Mouse (Mus musculus) cerebellum, postnatal 10 days (tissue): ENCODE data around the gene Agk.

Source experiments
- DNase-seq, 2 experiments: peaks; one replicate each; pipeline ENCODE4 v3.0.0; 2021; ENCODE audit warnings: mixed read lengths in 2 of 2

Agk gene

DNA sequence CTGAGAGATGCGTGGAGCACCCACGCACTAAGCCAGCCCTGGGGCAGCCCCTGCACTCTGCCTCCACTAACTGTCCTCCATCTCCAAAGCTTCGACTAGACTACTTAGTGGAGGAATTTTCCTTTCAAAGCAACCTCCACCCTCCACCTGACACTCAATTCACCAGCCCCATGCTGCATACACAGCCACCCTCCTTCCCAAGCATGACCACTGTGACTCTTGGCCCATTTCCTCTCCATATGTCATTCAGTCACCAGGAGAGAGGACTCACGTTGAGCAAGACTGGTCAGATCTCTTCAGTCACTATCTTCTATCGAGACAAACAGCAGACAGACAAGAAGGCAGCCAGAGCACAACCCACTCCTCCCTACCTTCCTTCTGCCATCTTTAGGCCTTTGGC, 88.1 kb downstream of the Agk start:
- DNase-seq, result peak in 1 of 2 experiments; percentile 67

GRCm38 (mm10) chr6:40413565-40413964, 88.6 kb downstream of the Agk start:
- no peak for DNase-seq

DNA sequence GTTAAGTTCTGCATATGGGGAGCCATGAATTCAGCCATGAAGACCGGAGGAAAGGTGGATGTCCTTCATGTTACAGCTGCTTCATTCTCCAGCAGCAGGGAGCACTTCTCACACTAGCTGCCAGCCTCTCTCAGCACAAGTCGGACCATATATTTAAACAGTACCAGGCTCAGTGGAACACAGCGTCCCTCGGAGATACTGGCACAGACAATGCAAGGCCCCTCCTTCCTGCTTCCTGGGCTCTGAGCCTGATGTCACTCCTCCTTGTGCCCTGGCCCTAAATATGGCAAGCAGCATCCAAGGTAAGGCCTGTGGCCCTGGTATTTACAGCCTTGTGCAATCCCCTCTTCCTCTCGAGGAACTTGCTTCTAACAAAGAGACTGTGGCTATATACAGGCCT, 90.8 kb downstream of the Agk start:
- DNase-seq, result no peak

- DNase-seq, result peak; percentile 58 to 61
Measured at GRCm38 (mm10) chr6:40418386-40418785, 93.4 kb downstream of the Agk start.

- DNase-seq, result no peak
Measured at GRCm38 (mm10) chr6:40421099-40421498, 96.1 kb downstream of the Agk start.

GRCm38 (mm10) chr6:40423013-40423412, 98.0 kb downstream of the Agk start:
- no peak for DNase-seq

- peak; percentile 78 to 85 for DNase-seq
Measured at GRCm38 (mm10) chr6:40423774-40424173, 98.8 kb downstream of the Agk start.

- peak in 1 of 2 experiments; percentile 29 for DNase-seq
Measured at GRCm38 (mm10) chr6:40427441-40427840, 102.5 kb downstream of the Agk start.

GRCm38 (mm10) chr6:40428696-40429095, 103.7 kb downstream of the Agk start:
- peak; percentile 63 to 73 for DNase-seq

- peak; percentile 87 to 91 for DNase-seq
Measured at GRCm38 (mm10) chr6:40429521-40429931, 104.6 kb downstream of the Agk start.

DNA sequence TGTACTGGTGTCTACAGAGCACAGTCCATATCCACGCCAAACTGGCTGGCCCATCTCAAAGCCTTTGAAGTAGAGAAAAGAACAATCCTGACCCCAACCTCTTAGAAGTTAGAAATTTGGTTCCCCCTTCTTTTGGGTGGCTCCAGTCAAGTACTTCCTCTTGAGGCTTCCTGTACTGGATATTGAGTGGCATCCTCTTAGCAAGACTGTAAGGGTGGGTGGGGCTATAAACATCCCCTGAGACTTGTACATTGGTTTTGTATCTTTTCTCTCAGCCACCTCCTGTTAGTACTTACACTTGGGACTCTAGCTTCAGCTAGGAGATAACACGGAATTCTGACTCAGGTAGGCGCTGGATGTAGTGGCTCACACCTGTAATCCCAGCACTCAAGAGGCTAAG, 105.3 kb downstream of the Agk start:
- DNase-seq, result peak in 1 of 2 experiments; percentile 3

DNA sequence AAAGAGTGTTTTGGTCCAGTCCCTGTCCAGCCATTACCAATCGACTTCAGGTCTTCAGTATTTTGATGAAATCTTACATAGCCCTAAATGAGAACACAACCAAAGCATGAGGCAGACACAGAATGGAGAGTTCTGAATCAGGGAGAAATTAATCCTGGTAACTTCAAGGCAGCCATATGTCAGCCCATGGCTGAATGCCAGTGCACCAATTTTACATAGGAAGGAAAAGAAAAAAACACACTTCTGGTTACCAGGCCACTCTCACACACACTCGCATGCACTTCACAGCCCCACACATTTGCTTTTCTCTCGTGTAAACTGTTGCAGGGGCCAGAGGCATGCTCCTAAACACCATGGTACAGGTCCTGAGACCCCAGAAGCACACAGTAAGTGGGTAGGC, 105.9 kb downstream of the Agk start:
- peak; percentile 58 to 65 for DNase-seq

GRCm38 (mm10) chr6:40431356-40431755, 106.4 kb downstream of the Agk start:
- peak; percentile 95 to 96 for DNase-seq

DNA sequence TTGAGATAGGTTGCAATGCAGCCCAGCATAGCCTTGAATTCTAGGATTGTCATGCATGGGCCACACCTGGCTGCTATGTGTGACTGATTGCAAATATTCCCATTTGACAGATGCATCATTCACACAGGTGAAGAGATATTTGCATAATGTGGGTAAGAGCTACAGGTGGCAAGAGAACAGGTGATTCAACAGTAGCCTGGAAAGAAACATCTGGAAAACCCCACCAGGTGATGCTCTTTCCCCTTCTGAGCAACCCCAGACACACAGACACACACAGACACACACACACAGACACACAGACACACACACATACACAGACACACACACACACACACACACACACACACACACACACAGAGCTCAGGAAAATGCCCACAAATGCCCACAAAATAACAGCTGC, 106.8 kb downstream of the Agk start:
- peak; percentile 22 to 45 for DNase-seq

- DNase-seq, result peak; percentile 92 to 93
Measured at GRCm38 (mm10) chr6:40432346-40433275, 107.6 kb downstream of the Agk start.

- peak in 1 of 2 experiments; percentile 45 for DNase-seq
Measured at GRCm38 (mm10) chr6:40434697-40435096, 109.7 kb downstream of the Agk start.

DNA sequence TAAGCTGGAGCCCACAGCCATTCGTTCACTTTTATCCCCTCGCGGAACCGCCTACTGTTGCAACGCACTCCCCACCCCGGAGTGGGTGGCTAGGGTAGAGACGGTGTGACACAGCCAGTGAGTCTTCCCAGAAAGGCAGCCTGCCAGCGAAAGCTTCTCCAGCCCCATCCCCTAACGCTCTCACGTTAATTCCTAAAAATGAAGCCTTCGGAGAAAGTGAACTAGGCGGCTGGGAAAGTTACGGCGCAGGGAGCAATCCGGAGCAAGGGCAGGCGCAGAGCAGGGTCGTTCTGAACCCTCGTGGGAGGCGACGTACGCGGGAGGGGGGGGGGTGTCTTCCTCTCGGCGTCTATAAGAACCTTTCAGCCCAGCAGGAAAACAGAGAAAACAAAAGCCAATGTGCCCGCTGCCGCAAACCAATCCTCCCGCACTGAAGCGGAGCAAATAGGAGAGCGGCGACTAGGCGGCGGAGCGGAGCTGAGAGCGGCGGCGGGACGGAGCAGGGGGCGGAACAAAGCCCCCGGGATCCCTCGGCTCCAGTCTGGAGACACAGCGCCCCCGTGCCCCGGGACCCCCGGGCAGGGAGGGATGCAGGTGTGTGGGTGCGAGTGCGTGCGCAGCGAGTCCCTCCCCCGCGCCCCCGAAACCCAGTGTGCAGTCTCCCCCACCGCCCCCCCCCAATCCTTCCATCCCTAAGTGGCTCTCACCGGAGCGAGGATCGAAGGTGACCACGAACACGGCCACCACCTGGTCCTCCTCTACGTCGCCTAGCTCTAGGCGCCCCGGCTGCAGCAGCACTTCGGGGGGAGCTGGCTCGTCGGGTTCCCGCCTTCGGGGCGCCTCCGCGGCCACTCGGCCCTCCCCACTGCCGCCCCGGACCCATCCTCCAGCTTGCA, 110.4 kb downstream of the Agk start:
- DNase-seq, result peak; percentile 83 to 85

DNA sequence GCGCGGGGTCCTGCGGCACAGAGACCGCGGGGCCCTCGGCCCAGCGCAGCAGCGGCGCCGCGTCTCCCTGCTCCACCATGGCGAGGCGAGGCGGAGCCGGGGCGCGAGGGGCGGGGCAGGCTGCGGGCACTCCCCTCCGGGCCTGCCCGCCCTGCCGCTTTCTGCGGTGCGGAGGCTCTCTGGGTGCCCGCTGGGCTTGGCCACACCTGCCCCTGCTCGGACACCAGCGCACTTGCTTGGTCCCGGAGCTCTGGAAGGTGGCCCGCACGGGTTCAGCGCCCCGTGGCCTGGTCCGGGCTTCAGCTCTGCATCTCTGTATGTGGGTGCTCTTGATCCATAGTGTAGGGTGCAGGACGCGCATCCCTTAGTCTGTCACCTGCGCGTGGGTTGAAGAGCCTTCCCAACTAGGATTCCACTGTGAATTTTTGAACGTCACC, 111.1 kb downstream of the Agk start, which contains the start of gene E330009J07Rik:
Gene E330009J07Rik, minus strand, starts transcription at position 89 of the 437 bp plus-strand sequence.
- DNase-seq, result peak; percentile 90 to 94

DNA sequence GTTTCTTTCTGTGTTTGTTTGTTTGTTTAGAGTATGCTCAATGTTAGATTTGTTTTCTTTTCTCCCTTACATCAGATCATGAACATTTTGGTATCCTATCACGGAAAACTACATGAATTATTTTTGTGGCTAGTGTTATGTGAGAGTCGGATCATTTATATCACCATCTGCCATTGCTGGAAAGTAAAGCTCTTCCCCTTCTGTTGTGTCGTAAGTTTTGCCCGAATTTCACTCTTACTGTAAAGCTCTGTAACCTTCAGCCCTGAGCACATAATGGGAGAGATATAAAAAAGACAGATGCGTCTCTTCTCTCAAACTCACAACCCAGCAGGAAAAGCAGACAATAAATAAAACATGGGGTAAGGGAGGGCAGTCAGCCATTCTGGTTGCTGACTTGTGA, 114.0 kb downstream of the Agk start, which contains the start of gene Wee2:
Gene Wee2, plus strand, starts transcription at position 153 of the 400 bp plus-strand sequence.
- DNase-seq, result no peak

DNA sequence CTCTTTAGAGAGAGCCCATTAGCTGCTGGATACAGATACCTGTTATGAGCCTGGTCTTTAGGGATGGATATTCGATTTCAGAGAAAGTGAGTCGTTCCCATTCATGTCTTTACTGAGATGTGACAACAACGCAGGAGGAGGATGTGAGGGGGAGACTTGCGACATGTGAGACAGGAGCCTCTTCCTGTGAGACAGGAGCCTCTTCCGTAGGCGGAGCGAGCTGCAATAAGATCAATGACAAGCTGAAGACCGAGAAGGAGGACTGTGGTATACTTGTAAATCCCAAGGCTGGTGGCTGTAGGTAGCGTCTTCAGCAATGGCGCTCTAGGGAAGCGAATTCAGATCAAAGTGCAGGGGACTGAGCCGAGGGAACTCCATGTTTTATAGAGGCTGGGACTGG, 114.8 kb downstream of the Agk start:
- DNase-seq, result no peak

- peak in 1 of 2 experiments; percentile 42 for DNase-seq
Measured at GRCm38 (mm10) chr6:40441276-40441675, 116.3 kb downstream of the Agk start.

DNA sequence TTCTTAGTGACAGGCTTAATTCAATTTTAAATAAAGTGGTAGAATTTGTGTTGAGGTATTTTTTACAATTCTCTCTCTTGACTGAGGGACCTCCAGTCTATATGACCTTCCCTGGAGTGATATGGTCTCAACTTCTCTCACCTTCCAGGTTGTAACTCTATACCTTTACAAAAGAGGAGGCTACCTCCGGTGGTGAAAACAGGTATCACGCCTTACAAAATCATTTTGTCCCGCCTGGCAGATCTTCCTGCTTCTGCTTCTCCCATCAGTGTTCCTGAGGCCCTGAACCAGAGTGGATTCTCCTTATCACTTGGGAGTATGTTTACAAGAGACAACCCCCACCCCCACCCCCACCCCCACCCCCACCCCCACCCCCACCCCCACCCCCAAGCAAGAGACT, 116.8 kb downstream of the Agk start:
- DNase-seq, result peak; percentile 48 to 63
